Mouse (Mus musculus): Measurements from ENCODE around the gene Kcmf1.

GRCm38 (mm10) chr6:72882661-72883458 lies 16.9 kb downstream of the Kcmf1 start:
- TF ChIP-seq CTCF (IDR thresholded peaks at IDR 0.05) (peak; percentile 9; the same call in 1 of the 2 replicates), EP300 (IDR thresholded peaks at IDR 0.05; ENCODE audit: insufficient read depth, low read depth, low read length) (no peak), POLR2A (IDR thresholded peaks at IDR 0.05; ENCODE audit: insufficient read depth, low read depth, low read length) (no peak)

All from heart, adult 2 months (tissue).